Mouse (Mus musculus) neural tube, embryonic 11.5 days (tissue): ENCODE results near the gene Asic2. TPM values are rescaled to one million over a fixed set of nuclear protein-coding genes. Genes with fewer than 3 reads are reported as not detected.

ENCODE experiments used
- ATAC-seq: fragments of 200-750 bp; cut with Nextera tagmentation; 2 replicates; pipeline ENCODE4 v1.8.0; 2017; ENCODE audit warnings: moderate number of reproducible peaks, mild to moderate bottlenecking, moderate TSS enrichment, moderate library complexity; ENCODE audit not compliant: insufficient read depth, low FRiP score, low TSS enrichment
- DNase-seq: peaks from one replicate; pipeline ENCODE4 v3.0.0-alpha.2; 2015; ENCODE audit warnings: low spot score
- H3K27ac ChIP-seq: fragments of 300-500 bp; sonication (generic); 2 replicates; pipeline ENCODE4 v1.5.1; 2014; ENCODE audit warnings: low read depth, mild to moderate bottlenecking, low read length
- H3K27me3 ChIP-seq: fragments of 300-500 bp; sonication (generic); 2 replicates; pipeline ENCODE4 v1.6.1; 2014; ENCODE audit warnings: mild to moderate bottlenecking, low read length, mixed read lengths; ENCODE audit not compliant: control insufficient read depth, insufficient read depth
- H3K36me3 ChIP-seq: fragments of 300-500 bp; sonication (generic); 2 replicates; pipeline ENCODE4 v1.6.1; 2014; ENCODE audit warnings: mild to moderate bottlenecking, low read length, moderate library complexity, mixed read lengths; ENCODE audit not compliant: control insufficient read depth, insufficient read depth
- H3K4me1 ChIP-seq: fragments of 300-500 bp; sonication (generic); 2 replicates; pipeline ENCODE4 v1.6.1; 2014; ENCODE audit warnings: low read length, mixed read lengths; ENCODE audit not compliant: control insufficient read depth, insufficient read depth
- H3K4me2 ChIP-seq: fragments of 300-500 bp; sonication (generic); 2 replicates; pipeline ENCODE4 v1.6.1; 2014; ENCODE audit warnings: low read depth, mild to moderate bottlenecking, moderate library complexity
- H3K4me3 ChIP-seq: fragments of 300-500 bp; sonication (generic); 2 replicates; pipeline ENCODE4 v1.5.1; 2014; ENCODE audit warnings: low read depth, low read length
- H3K9ac ChIP-seq: fragments of 300-500 bp; sonication (generic); 2 replicates; pipeline ENCODE4 v1.6.1; 2014; ENCODE audit warnings: mild to moderate bottlenecking, low read length
- H3K9me3 ChIP-seq: fragments of 300-500 bp; sonication (generic); 2 replicates; pipeline ENCODE4 v1.6.1; 2016; ENCODE audit warnings: low read length; ENCODE audit not compliant: control insufficient read depth
- WGBS: fragments of 180-500 bp; shearing (Covaris S2); extraction: QIAGEN DNeasy Blood & Tissue Kit; methylation state at CpG from one replicate; pipeline ENCODE4 v1.1.7; 2014; 5-methylcytosine and 5-hydroxymethylcytosine counted together
- polyA plus RNA-seq: library from polyadenylated mRNA; unstranded; fragments of >200 nt; fragmentation: Nextera tagmentation; extraction: Ambion mirVana; gene quantifications from 2 replicates; pipeline ENCODE4 v1.2.1, GENCODE M21; 2014

Gene Asic2
- polyA plus RNA-seq, 1 experiment from 2014 or later = 2.5 TPM

GRCm38 (mm10) chr11:81202578-81202977 is 765.7 kb downstream of the Asic2 start:
- H3K27ac ChIP-seq = no peak overlapping the region
- H3K4me2 ChIP-seq = no peak overlapping the region
- H3K36me3 ChIP-seq = no peaks in the 10 kb centered on the region
- H3K27me3 ChIP-seq = no peaks in the 10 kb centered on the region
- H3K9me3 ChIP-seq = no peaks in the 10 kb centered on the region
- WGBS = 81% methylated on average over 5 of the region's 5 CpGs
- no peaks in the 10 kb centered on the region for H3K4me1 ChIP-seq
- no peak overlapping the region for H3K9ac ChIP-seq
- DNase-seq = no peak
- no peak overlapping the region for H3K4me3 ChIP-seq
- no peak for ATAC-seq

- H3K4me2 ChIP-seq = no peak overlapping the region
- WGBS = 41% methylated on average over 4 of the region's 4 CpGs
- no peaks in the 10 kb centered on the region for H3K36me3 ChIP-seq
- no peak overlapping the region for H3K27ac ChIP-seq
- H3K4me1 ChIP-seq = no peaks in the 10 kb centered on the region
- no peaks in the 10 kb centered on the region for H3K27me3 ChIP-seq
- no peaks in the 10 kb centered on the region for H3K9me3 ChIP-seq
- H3K9ac ChIP-seq = no peak overlapping the region
- DNase-seq = peak; percentile 48
- H3K4me3 ChIP-seq = no peak overlapping the region
- ATAC-seq = no peak
Observed at GRCm38 (mm10) chr11:81193856-81194255, 774.4 kb downstream of the Asic2 start.

GRCm38 (mm10) chr11:81192155-81192554 is 776.1 kb downstream of the Asic2 start:
- H3K9me3 ChIP-seq = no peaks in the 10 kb centered on the region
- H3K4me1 ChIP-seq = no peaks in the 10 kb centered on the region
- no peaks in the 10 kb centered on the region for H3K27me3 ChIP-seq
- no peak overlapping the region for H3K4me2 ChIP-seq
- 83% methylated on average over 4 of the region's 4 CpGs for WGBS
- no peak overlapping the region for H3K9ac ChIP-seq
- H3K36me3 ChIP-seq = no peaks in the 10 kb centered on the region
- H3K27ac ChIP-seq = no peak overlapping the region
- H3K4me3 ChIP-seq = no peak overlapping the region
- DNase-seq (no peak), ATAC-seq (no peak)

GRCm38 (mm10) chr11:81189103-81189502 is 779.2 kb downstream of the Asic2 start:
- ATAC-seq (no peak), DNase-seq (no peak)
- Histone ChIP-seq H3K27me3 (no peaks in the 10 kb centered on the region), H3K4me2 (no peak overlapping the region), H3K27ac (no peak overlapping the region), H3K36me3 (no peaks in the 10 kb centered on the region), H3K4me1 (no peaks in the 10 kb centered on the region), H3K4me3 (no peak overlapping the region), H3K9ac (no peak overlapping the region), H3K9me3 (no peaks in the 10 kb centered on the region)
- WGBS = 94% methylated on average over 6 of the region's 6 CpGs

- Histone ChIP-seq H3K4me3 (no peak overlapping the region), H3K4me1 (no peaks in the 10 kb centered on the region), H3K36me3 (no peaks in the 10 kb centered on the region), H3K9ac (no peak overlapping the region), H3K27ac (no peak overlapping the region), H3K4me2 (no peak overlapping the region), H3K9me3 (no peaks in the 10 kb centered on the region), H3K27me3 (no peaks in the 10 kb centered on the region)
- 92% methylated on average over 3 of the region's 3 CpGs for WGBS
- DNase-seq = no peak
- no peak for ATAC-seq
Observed at GRCm38 (mm10) chr11:81187851-81188250, 780.4 kb downstream of the Asic2 start.

- no peak for ATAC-seq
- Histone ChIP-seq H3K4me1 (no peaks in the 10 kb centered on the region), H3K36me3 (no peaks in the 10 kb centered on the region), H3K9ac (no peak overlapping the region), H3K27ac (no peak overlapping the region), H3K4me2 (no peak overlapping the region), H3K4me3 (no peak overlapping the region), H3K27me3 (no peaks in the 10 kb centered on the region), H3K9me3 (no peaks in the 10 kb centered on the region)
- WGBS = 72% methylated on average over 7 of the region's 7 CpGs
- no peak for DNase-seq
Observed at GRCm38 (mm10) chr11:81184721-81185120, 783.5 kb downstream of the Asic2 start.

GRCm38 (mm10) chr11:81164890-81165289 is 803.4 kb downstream of the Asic2 start:
- no peaks in the 10 kb centered on the region for H3K4me1 ChIP-seq
- no peaks in the 10 kb centered on the region for H3K27me3 ChIP-seq
- ATAC-seq = no peak
- DNase-seq = no peak
- no peak overlapping the region for H3K27ac ChIP-seq
- H3K4me2 ChIP-seq = no peak overlapping the region
- H3K9me3 ChIP-seq = no peaks in the 10 kb centered on the region
- H3K9ac ChIP-seq = no peak overlapping the region
- no peak overlapping the region for H3K4me3 ChIP-seq
- WGBS = 87% methylated on average over 2 of the region's 2 CpGs
- H3K36me3 ChIP-seq = no peaks in the 10 kb centered on the region

- Histone ChIP-seq H3K27ac (no peak overlapping the region), H3K4me1 (no peaks in the 10 kb centered on the region), H3K9ac (no peak overlapping the region), H3K36me3 (no peaks in the 10 kb centered on the region), H3K9me3 (no peaks in the 10 kb centered on the region), H3K4me2 (no peak overlapping the region), H3K4me3 (no peak overlapping the region), H3K27me3 (no peaks in the 10 kb centered on the region)
- 53% methylated on average over 4 of the region's 4 CpGs for WGBS
- ATAC-seq = no peak
- no peak for DNase-seq
Observed at GRCm38 (mm10) chr11:81163056-81163455, 805.2 kb downstream of the Asic2 start.

GRCm38 (mm10) chr11:81153841-81154240 is 814.4 kb downstream of the Asic2 start:
- no peak for DNase-seq
- H3K4me1 ChIP-seq = peaks cover 3% of the 10 kb centered on the region; the same call in 1 of the 2 replicates
- peak overlapping the region; percentile 61 for H3K4me3 ChIP-seq
- no peak overlapping the region for H3K9ac ChIP-seq
- no peaks in the 10 kb centered on the region for H3K9me3 ChIP-seq
- peaks cover 12% of the 10 kb centered on the region; the same call in 1 of the 2 replicates for H3K27me3 ChIP-seq
- H3K27ac ChIP-seq = no peak overlapping the region
- peak overlapping the region; percentile 96 for H3K4me2 ChIP-seq
- ATAC-seq = no peak
- no peaks in the 10 kb centered on the region for H3K36me3 ChIP-seq
- WGBS = 17% methylated on average over 13 of the region's 13 CpGs
